Mouse (Mus musculus) neural tube, embryonic 12.5 days (tissue): Measurements from ENCODE around the gene Chml. TPM values are rescaled to one million over a fixed set of nuclear protein-coding genes. Genes with fewer than 3 reads are reported as not detected.

Source experiments
- ATAC-seq: fragments of 200-750 bp; cut with Nextera tagmentation; 2 replicates; pipeline ENCODE4 v1.8.0; 2017; ENCODE audit warnings: low read depth, mild to moderate bottlenecking, moderate TSS enrichment, moderate library complexity; ENCODE audit not compliant: low FRiP score
- H3K27ac ChIP-seq: fragments of 300-500 bp; sonication (generic); 2 replicates; pipeline ENCODE4 v1.5.1; 2016
- H3K27me3 ChIP-seq: fragments of 300-500 bp; sonication (generic); replicated peaks from 2 replicates; pipeline ENCODE4 v1.6.1; 2016; ENCODE audit warnings: mild to moderate bottlenecking
- H3K36me3 ChIP-seq: fragments of 300-500 bp; sonication (generic); 2 replicates; pipeline ENCODE4 v1.6.1; 2016; ENCODE audit warnings: mild to moderate bottlenecking
- H3K4me1 ChIP-seq: fragments of 300-500 bp; sonication (generic); 2 replicates; pipeline ENCODE4 v1.6.1; 2016
- H3K4me2 ChIP-seq: fragments of 300-500 bp; sonication (generic); replicated peaks from 2 replicates; pipeline ENCODE4 v1.6.1; 2016; ENCODE audit warnings: mild to moderate bottlenecking
- H3K4me3 ChIP-seq: fragments of 300-500 bp; sonication (generic); 2 replicates; pipeline ENCODE4 v1.5.1; 2016
- H3K9ac ChIP-seq: fragments of 300-500 bp; sonication (generic); 2 replicates; pipeline ENCODE4 v1.6.1; 2016; ENCODE audit warnings: mild to moderate bottlenecking
- H3K9me3 ChIP-seq: fragments of 300-500 bp; sonication (generic); 2 replicates; pipeline ENCODE4 v1.6.1; 2016; ENCODE audit warnings: mild to moderate bottlenecking
- WGBS: fragments of 180-500 bp; shearing (Covaris S2); methylation state at CpG from one replicate; pipeline ENCODE4 v1.1.7; 2016; 5-methylcytosine and 5-hydroxymethylcytosine counted together
- polyA plus RNA-seq: library from polyadenylated mRNA; unstranded; fragments of >200 nt; fragmentation: Nextera tagmentation; extraction: Ambion mirVana; gene quantifications from 2 replicates; pipeline ENCODE4 v1.2.1, GENCODE M21; 2016

The Chml gene
- polyA plus RNA-seq, 1 experiment from 2014 or later = 5.4 TPM

DNA sequence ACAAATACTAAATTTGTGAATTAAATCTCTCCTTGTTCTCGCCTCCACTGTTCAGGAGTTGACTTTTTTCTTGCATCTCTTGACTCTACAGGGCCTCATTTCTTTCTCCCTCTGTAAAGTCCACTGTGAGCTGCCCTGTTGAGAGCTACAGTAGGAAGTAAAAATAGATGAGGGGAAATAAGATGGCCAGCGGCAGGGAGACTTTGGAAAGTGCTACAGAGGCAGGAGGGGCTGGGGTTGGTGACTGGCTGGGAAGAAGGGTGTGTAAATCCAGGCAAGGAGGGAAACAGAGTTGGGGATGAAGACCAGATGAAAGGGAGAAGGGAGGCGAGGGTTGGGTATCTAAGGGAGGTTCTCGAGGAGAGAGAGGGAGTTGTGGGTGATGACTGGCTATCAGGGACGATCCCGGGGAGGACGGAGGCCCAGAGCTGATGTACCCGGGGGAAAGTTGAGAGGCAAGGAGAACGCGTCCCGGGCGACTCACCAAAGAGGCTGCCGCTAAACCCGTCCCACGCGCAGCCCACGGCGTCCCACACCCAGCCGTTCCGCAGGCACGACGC, 935 bp downstream of the Chml start:
- under 1% methylated on average over 22 of the region's 22 CpGs for WGBS
- Histone ChIP-seq H3K36me3 (peaks cover 14% of the 10 kb centered on the region), H3K27me3 (no peaks in the 10 kb centered on the region), H3K27ac (no peak overlapping the region), H3K4me3 (peak overlapping the region; percentile 71), H3K9me3 (no peaks in the 10 kb centered on the region), H3K9ac (peak overlapping the region; percentile 81), H3K4me1 (peaks cover 18% of the 10 kb centered on the region), H3K4me2 (peak overlapping the region; percentile 71)
- ATAC-seq = no peak

DNA sequence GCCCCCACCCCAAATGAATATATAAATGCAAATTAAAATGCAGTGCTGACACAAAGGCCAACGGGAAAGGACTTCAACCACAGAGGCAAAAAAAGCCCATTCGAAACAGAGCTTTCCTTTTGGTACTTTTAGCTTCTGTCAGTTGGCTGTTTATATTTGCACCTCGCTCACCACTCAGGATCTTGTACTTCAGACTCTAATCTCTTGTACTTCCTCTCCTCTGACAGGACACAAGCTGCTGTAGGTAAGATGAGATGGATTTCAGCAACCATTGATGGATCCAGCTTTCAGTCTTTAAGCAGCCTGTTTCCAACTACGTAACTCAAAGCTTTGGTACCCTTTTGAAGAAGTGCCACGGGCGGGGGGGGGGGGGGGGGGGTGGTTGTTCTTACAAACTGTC, 11.7 kb downstream of the Chml start:
- no peak overlapping the region for H3K9ac ChIP-seq
- 0 out of 2 replicates have a peak, but pooled peaks cover under 1% of the 10 kb centered on the region for H3K36me3 ChIP-seq
- ATAC-seq = no peak
- 89% methylated on average over 6 of the region's 6 CpGs for WGBS
- no peaks in the 10 kb centered on the region for H3K27me3 ChIP-seq
- H3K4me2 ChIP-seq = no peak overlapping the region
- no peak overlapping the region for H3K4me3 ChIP-seq
- no peaks in the 10 kb centered on the region for H3K9me3 ChIP-seq
- H3K4me1 ChIP-seq = no peaks in the 10 kb centered on the region
- no peak overlapping the region for H3K27ac ChIP-seq

DNA sequence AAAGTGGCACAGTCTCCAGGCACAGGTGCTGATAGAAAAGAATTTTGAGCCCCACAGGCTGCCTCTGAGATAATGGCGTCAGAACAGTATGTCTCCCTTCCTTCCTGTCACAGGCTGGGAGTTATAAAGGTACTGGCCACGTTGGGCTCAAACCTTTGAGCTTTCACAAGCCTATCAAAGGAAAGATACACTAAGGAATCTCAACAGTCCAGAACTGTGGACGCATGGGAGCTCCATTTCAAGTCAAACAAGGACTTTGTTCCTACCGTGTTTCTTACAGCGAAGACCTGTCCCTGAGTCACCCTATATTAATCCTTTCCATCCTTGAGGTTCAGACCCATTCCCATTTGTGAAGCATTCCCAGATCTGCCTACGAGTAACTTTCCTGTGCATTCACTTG, 15.2 kb downstream of the Chml start:
- 89% methylated on average over 6 of the region's 6 CpGs for WGBS
- H3K4me1 ChIP-seq = no peaks in the 10 kb centered on the region
- ATAC-seq = no peak

DNA sequence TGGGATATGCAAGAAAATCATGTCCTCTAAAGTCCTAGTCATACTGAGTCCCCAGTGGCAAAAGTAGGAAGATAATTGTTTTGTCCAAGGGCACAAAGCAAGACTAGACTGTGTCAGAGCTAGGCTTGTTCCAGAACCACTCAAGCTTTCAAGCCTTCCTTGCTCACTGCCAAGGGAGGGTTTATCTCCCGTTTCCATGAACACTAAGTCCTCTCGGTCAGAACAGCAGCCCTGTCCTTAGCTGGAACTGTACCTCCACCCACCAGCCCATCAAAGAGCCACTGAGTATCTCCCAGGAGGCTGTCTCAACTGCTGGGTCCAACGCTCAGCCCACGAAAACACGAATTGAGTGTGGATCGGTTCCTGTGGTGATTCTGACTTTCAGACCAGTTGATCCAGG, 17.6 kb downstream of the Chml start:
- Histone ChIP-seq H3K4me2 (no peak overlapping the region), H3K9ac (no peak overlapping the region), H3K27ac (no peak overlapping the region), H3K4me1 (no peaks in the 10 kb centered on the region), H3K27me3 (no peaks in the 10 kb centered on the region), H3K9me3 (no peaks in the 10 kb centered on the region), H3K36me3 (no peaks in the 10 kb centered on the region), H3K4me3 (no peak overlapping the region)
- ATAC-seq = no peak
- 90% methylated on average over 6 of the region's 6 CpGs for WGBS

More for the DNA sequence above, 15.2 kb downstream of the Chml start:
- no peak overlapping the region for H3K4me2 ChIP-seq
- no peak overlapping the region for H3K9ac ChIP-seq
- no peaks in the 10 kb centered on the region for H3K36me3 ChIP-seq
- H3K4me3 ChIP-seq = no peak overlapping the region
- no peaks in the 10 kb centered on the region for H3K9me3 ChIP-seq
- H3K27me3 ChIP-seq = no peaks in the 10 kb centered on the region
- no peak overlapping the region for H3K27ac ChIP-seq

- Histone ChIP-seq H3K4me1 (no peaks in the 10 kb centered on the region), H3K36me3 (no peaks in the 10 kb centered on the region), H3K27me3 (no peaks in the 10 kb centered on the region), H3K4me2 (no peak overlapping the region), H3K9ac (no peak overlapping the region), H3K27ac (no peak overlapping the region), H3K9me3 (no peaks in the 10 kb centered on the region), H3K4me3 (no peak overlapping the region)
- 85% methylated on average over 7 of the region's 7 CpGs for WGBS
- ATAC-seq = no peak
Measured at GRCm38 (mm10) chr1:175673563-175674325, 19.0 kb downstream of the Chml start.

- H3K36me3 ChIP-seq = no peaks in the 10 kb centered on the region
- H3K27me3 ChIP-seq = no peaks in the 10 kb centered on the region
- 54% methylated on average over 1 of the region's 1 CpGs for WGBS
- H3K9ac ChIP-seq = no peak overlapping the region
- H3K27ac ChIP-seq = no peak overlapping the region
- ATAC-seq = no peak
- no peak overlapping the region for H3K4me2 ChIP-seq
- no peak overlapping the region for H3K4me3 ChIP-seq
- no peaks in the 10 kb centered on the region for H3K9me3 ChIP-seq
- no peaks in the 10 kb centered on the region for H3K4me1 ChIP-seq
Measured at GRCm38 (mm10) chr1:175671626-175672025, 21.1 kb downstream of the Chml start.

- Histone ChIP-seq H3K4me2 (no peak overlapping the region), H3K36me3 (no peaks in the 10 kb centered on the region), H3K9me3 (no peaks in the 10 kb centered on the region), H3K27ac (no peak overlapping the region), H3K4me3 (no peak overlapping the region), H3K27me3 (no peaks in the 10 kb centered on the region), H3K9ac (no peak overlapping the region), H3K4me1 (no peaks in the 10 kb centered on the region)
- no peak for ATAC-seq
- 73% methylated on average over 7 of the region's 7 CpGs for WGBS
Measured at GRCm38 (mm10) chr1:175670042-175670441, 22.7 kb downstream of the Chml start.

DNA sequence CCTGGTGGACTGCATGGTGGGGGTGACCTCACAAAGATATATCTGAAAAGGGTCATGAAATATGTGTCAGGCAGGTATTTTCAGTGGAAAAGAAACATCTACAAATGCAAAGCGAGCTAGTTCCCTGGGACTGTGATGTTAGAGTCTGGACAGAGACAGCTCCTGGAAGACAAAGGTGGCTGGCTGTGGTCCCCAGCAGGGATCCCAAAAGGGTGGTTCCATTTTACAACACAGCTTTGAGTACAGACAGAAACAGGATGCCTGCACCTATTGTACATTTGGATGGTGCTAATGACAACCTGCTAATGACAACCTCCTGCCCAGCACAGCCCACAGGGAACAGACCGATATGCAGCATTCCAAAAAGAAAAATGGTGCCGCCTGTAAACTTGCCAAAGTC, 23.2 kb downstream of the Chml start:
- Histone ChIP-seq H3K9me3 (no peaks in the 10 kb centered on the region), H3K27ac (no peak overlapping the region), H3K9ac (no peak overlapping the region), H3K27me3 (no peaks in the 10 kb centered on the region), H3K4me3 (no peak overlapping the region), H3K4me1 (no peaks in the 10 kb centered on the region), H3K4me2 (no peak overlapping the region), H3K36me3 (no peaks in the 10 kb centered on the region)
- 82% methylated on average over 3 of the region's 3 CpGs for WGBS
- ATAC-seq = no peak

DNA sequence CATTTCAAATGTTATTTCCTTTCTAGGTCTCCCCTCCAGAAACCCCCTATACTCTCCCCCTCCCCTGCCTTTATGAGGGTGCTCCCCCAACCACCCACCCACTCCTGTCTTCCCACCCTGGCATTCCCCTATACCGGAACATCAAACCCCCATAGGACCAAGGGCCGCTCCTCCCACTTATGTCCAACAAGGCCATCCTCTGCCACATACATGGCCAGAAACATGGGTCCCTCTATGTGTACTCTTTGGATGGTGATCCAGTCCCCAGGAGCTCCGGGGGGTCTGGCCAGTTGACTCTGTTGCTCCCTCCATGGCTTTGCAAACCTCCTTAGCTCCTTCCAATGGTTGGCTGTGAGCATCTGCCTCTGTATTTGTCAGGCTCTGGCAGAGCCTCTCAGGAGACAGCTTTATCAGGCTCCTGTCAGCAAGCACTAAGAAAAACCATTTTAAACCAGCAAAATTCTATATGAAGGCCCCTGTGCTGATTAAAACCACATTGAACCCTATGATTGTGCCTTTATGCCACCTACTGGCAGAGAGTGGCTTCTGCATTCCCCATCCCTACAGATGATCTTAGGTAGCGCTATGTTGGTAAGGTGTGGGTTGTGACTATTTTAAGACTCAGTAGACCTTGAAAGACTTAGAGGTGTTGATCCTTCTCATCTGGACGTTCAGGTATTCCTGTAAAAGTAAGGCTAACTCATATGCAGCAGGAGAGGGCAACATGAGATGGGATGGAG, 23.9 kb downstream of the Chml start:
- Histone ChIP-seq H3K9me3 (no peaks in the 10 kb centered on the region), H3K4me3 (no peak overlapping the region), H3K36me3 (no peaks in the 10 kb centered on the region), H3K9ac (no peak overlapping the region), H3K4me2 (no peak overlapping the region), H3K27ac (no peak overlapping the region), H3K4me1 (no peaks in the 10 kb centered on the region), H3K27me3 (no peaks in the 10 kb centered on the region)
- WGBS = 82% methylated on average over 5 of the region's 5 CpGs
- peak; percentile 78 for ATAC-seq

GRCm38 (mm10) chr1:175659900-175660299, 32.8 kb downstream of the Chml start:
- no peaks in the 10 kb centered on the region for H3K9me3 ChIP-seq
- no peak overlapping the region for H3K9ac ChIP-seq
- no peak overlapping the region for H3K27ac ChIP-seq
- H3K4me2 ChIP-seq = no peak overlapping the region
- 96% methylated on average over 4 of the region's 4 CpGs for WGBS
- no peaks in the 10 kb centered on the region for H3K36me3 ChIP-seq
- no peak for ATAC-seq
- H3K4me1 ChIP-seq = no peaks in the 10 kb centered on the region
- H3K4me3 ChIP-seq = no peak overlapping the region
- H3K27me3 ChIP-seq = no peaks in the 10 kb centered on the region

GRCm38 (mm10) chr1:175648615-175649014, 44.1 kb downstream of the Chml start:
- 97% methylated on average over 4 of the region's 4 CpGs for WGBS
- H3K36me3 ChIP-seq = no peaks in the 10 kb centered on the region
- H3K4me3 ChIP-seq = no peak overlapping the region
- no peak for ATAC-seq
- H3K9ac ChIP-seq = no peak overlapping the region
- no peaks in the 10 kb centered on the region for H3K9me3 ChIP-seq
- H3K27me3 ChIP-seq = no peaks in the 10 kb centered on the region
- no peak overlapping the region for H3K4me2 ChIP-seq
- no peaks in the 10 kb centered on the region for H3K4me1 ChIP-seq
- H3K27ac ChIP-seq = no peak overlapping the region

DNA sequence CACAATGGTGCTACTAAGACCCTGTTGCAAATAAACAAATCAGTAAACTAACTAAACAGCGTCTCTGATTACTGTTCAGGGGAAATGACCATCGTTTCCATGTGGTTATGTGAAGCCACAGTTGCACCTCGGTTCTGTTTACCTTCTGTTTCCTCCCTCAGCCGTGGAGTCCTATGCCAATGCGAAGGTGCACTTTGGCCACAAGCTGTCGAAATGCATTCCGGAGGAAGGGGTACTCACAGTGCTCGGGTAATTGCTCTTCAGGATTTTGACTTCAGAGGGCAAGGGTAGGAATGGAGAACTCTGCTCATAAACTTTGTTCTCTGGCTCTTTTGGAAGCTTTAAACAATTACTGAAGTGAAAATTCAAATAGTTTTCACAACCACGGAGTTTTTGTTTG, 45.7 kb downstream of the Chml start:
- H3K27ac ChIP-seq = no peak overlapping the region
- H3K4me3 ChIP-seq = no peak overlapping the region
- no peaks in the 10 kb centered on the region for H3K27me3 ChIP-seq
- H3K4me2 ChIP-seq = no peak overlapping the region
- WGBS = 76% methylated on average over 9 of the region's 9 CpGs
- no peaks in the 10 kb centered on the region for H3K4me1 ChIP-seq
- no peak for ATAC-seq
- H3K36me3 ChIP-seq = no peaks in the 10 kb centered on the region
- H3K9ac ChIP-seq = no peak overlapping the region
- no peaks in the 10 kb centered on the region for H3K9me3 ChIP-seq
